Mouse (Mus musculus) frontal cortex, adult (tissue): ENCODE results near the gene Dpp3.
"Not testable (repeated sequence)": the region's sequence is repeated elsewhere in the genome, so short reads cannot be mapped to it uniquely, and the experiment has no call there.

Source experiments
- ATAC-seq: cut with Nextera tagmentation; 2 replicates; pipeline ENCODE4 v1.9.2; 2017; ENCODE audit warnings: mild to moderate bottlenecking, moderate library complexity, mixed read lengths; ENCODE audit not compliant: low TSS enrichment

The Dpp3 gene

GRCm38 (mm10) chr19:4896780-4897520 is 31.1 kb downstream of the Dpp3 start:
- ATAC-seq = no peak

- no peak for ATAC-seq
These were observed 36.3 kb downstream of the Dpp3 start for GRCm38 (mm10) chr19:4891798-4892197.

GRCm38 (mm10) chr19:4889791-4890190 is 38.3 kb downstream of the Dpp3 start:
- ATAC-seq = no peak

GRCm38 (mm10) chr19:4883961-4884360 is 44.1 kb downstream of the Dpp3 start:
- no peak for ATAC-seq

- ATAC-seq = no peak
These were observed 48.8 kb downstream of the Dpp3 start for GRCm38 (mm10) chr19:4879324-4879703.

GRCm38 (mm10) chr19:4878405-4879323 is 49.4 kb downstream of the Dpp3 start, which contains the start of gene Zdhhc24:
Gene Zdhhc24 (plus strand): TSS chr19:4878668.
- ATAC-seq = peak; percentile 99

GRCm38 (mm10) chr19:4877785-4878184 is 50.3 kb downstream of the Dpp3 start, which contains the start of gene Actn3:
Gene Actn3 (minus strand): TSS chr19:4877909.
- ATAC-seq = no peak

GRCm38 (mm10) chr19:4876755-4877154 is 51.3 kb downstream of the Dpp3 start:
- no peak for ATAC-seq

GRCm38 (mm10) chr19:4876241-4876640 is 51.8 kb downstream of the Dpp3 start:
- no peak for ATAC-seq

GRCm38 (mm10) chr19:4874613-4875012 is 53.5 kb downstream of the Dpp3 start:
- not testable (repeated sequence) for ATAC-seq

GRCm38 (mm10) chr19:4865147-4865546 is 62.9 kb downstream of the Dpp3 start:
- ATAC-seq = no peak

GRCm38 (mm10) chr19:4863048-4863447 is 65.0 kb downstream of the Dpp3 start:
- ATAC-seq = no peak

GRCm38 (mm10) chr19:4859081-4859480 is 69.0 kb downstream of the Dpp3 start:
- peak; percentile 35; the same call in 1 of the 2 replicates for ATAC-seq
